Mouse (Mus musculus): ENCODE data around the gene Clic1. TPM values are rescaled to one million over a fixed set of nuclear protein-coding genes. Genes with fewer than 3 reads are reported as not detected.

The Clic1 gene
- polyA plus RNA-seq, 1 experiment = 6.0 TPM

DNA sequence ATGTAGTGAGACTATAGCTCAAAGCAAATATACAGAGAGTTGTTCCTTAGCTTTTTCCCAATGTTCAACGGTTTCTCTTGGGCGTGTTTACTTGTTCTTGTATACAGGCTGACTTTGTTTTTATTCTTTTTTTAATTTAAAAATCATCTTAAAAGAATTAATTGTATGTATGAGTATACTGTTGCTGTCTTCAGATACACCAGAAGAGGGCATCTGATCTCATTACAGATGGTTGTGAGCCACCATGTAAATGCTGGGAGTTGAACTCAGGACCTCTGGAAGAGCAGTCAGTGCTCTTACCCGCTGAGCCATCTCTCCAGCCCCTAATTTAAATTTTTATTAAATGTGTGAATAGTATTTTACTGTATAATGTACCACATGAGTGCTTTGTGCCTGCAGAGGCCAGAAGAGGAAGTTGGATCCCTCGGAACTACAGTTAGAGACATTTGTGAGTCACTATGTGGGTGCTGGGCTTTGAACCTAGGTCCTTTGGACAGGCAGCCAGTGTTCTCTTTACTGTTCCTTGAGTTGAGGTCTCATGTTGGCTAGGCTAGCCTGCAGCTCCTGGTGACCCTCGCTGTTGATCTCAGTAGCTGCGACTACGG is 42.3 kb upstream of the Clic1 start:
- Histone ChIP-seq H3K4me3 (replicated peaks) (no peak overlapping the region), H3K36me3 (ENCODE audit: control insufficient read depth) (peaks cover 87% of the 10 kb centered on the region)
- TF ChIP-seq GATA1 (IDR thresholded peaks at IDR 0.05; ENCODE audit: low read length) = no peak
- TF ChIP-seq TAL1 (IDR thresholded peaks at IDR 0.05; ENCODE audit: low read length) = no peak

DNA sequence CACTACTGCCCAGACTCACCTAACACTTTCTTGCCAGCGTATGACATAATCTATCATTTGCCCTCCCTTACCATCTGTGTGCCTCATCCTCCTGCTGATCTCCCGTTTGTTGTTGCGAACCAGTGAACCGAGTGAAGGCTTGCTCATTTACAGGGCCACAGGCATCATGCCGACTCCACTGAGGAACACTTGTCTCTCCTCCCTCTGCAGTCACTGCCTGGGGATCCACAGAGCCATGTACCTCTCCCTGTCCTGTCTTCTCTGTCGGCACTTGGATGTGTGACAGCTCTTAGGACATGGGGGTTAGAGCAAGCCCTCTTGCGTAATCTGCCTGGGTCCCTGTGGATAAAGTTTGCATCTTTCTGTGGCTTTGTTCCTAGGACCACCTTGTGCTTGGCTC is 40.2 kb upstream of the Clic1 start:
- Histone ChIP-seq H3K4me3 (replicated peaks) (no peak overlapping the region), H3K4me1 (ENCODE audit: control insufficient read depth) (peaks cover 7% of the 10 kb centered on the region), H3K9me3 (ENCODE audit: control insufficient read depth, low read length) (no peaks in the 10 kb centered on the region), H3K27me3 (ENCODE audit: control insufficient read depth) (no peaks in the 10 kb centered on the region), H3K36me3 (ENCODE audit: control insufficient read depth) (peaks cover 95% of the 10 kb centered on the region)
- TF ChIP-seq GATA1 (IDR thresholded peaks at IDR 0.05; ENCODE audit: low read length) = no peak
- TF ChIP-seq TAL1 (IDR thresholded peaks at IDR 0.05; ENCODE audit: low read length) = no peak

More for the DNA sequence above, 42.3 kb upstream of the Clic1 start:
- peaks cover 26% of the 10 kb centered on the region for H3K4me1 ChIP-seq (ENCODE audit: control insufficient read depth)
- no peaks in the 10 kb centered on the region for H3K9me3 ChIP-seq (ENCODE audit: control insufficient read depth, low read length)
- no peaks in the 10 kb centered on the region for H3K27me3 ChIP-seq (ENCODE audit: control insufficient read depth)

DNA sequence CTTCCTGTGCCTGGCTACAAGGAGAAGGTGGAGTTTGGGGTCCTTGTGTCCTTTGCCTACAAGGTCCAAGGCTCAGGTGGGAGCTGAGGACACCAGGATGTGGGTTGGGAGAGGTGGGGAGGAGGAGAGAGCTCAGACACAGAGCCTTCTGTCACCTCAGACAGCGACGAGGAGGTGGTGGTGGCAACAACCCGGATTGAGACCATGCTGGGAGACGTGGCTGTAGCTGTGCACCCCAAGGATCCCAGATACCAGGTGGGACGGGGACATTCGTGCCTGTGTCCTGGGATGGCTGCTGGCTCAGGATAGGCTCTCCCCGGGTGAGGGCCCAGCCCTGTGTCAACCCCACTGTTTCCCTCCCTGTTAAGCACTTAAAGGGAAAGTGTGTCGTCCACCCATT is 38.3 kb upstream of the Clic1 start:
- peaks cover 9% of the 10 kb centered on the region for H3K4me1 ChIP-seq (ENCODE audit: control insufficient read depth)
- H3K27me3 ChIP-seq (ENCODE audit: control insufficient read depth) = no peaks in the 10 kb centered on the region
- no peaks in the 10 kb centered on the region for H3K9me3 ChIP-seq (ENCODE audit: control insufficient read depth, low read length)
- no peak for TF ChIP-seq GATA1 (IDR thresholded peaks at IDR 0.05; ENCODE audit: low read length)
- TF ChIP-seq TAL1 (IDR thresholded peaks at IDR 0.05; ENCODE audit: low read length) = no peak
- no peak overlapping the region for H3K4me3 ChIP-seq (replicated peaks)
- H3K36me3 ChIP-seq (ENCODE audit: control insufficient read depth) = peaks cover 97% of the 10 kb centered on the region

DNA sequence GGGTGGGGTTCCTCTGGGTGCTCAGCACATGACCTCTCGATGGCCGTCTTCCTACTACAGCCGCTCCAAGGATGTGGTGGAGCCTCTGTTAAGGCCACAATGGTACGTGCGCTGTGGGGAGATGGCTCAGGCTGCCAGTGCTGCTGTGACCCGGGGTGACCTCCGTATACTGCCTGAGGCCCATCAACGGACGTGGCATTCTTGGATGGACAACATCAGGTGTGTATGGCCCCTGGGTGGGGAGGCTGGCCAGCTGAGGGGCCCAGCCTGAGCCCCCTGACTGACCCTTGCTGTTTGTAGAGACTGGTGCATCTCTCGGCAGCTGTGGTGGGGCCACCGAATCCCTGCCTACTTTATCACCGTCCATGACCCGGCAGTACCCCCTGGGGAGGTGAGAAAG is 37.3 kb upstream of the Clic1 start:
- H3K4me3 ChIP-seq (replicated peaks) = no peak overlapping the region
- peaks cover 96% of the 10 kb centered on the region for H3K36me3 ChIP-seq (ENCODE audit: control insufficient read depth)
- TF ChIP-seq TAL1 (IDR thresholded peaks at IDR 0.05; ENCODE audit: low read length) (no peak), GATA1 (IDR thresholded peaks at IDR 0.05; ENCODE audit: low read length) (no peak)
- no peaks in the 10 kb centered on the region for H3K9me3 ChIP-seq (ENCODE audit: control insufficient read depth, low read length)
- peaks cover 17% of the 10 kb centered on the region for H3K4me1 ChIP-seq (ENCODE audit: control insufficient read depth)
- H3K27me3 ChIP-seq (ENCODE audit: control insufficient read depth) = no peaks in the 10 kb centered on the region

DNA sequence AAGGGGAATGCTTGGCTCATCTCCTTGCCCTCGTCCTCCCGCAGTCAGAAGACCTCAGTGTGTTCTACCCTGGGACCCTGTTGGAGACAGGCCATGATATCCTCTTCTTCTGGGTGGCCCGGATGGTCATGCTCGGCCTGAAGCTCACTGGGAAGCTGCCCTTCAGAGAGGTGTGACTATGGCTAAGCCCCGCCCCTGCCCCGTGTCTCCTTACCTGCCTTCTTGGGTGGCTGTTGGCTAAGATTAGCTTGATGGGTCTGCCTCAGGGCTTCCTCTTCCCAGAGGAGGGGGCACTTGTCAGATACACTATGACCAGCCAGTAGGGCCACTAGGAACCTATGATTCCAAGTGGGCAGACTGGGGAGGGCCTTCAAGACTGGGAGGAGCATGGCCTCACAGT is 36.5 kb upstream of the Clic1 start:
- Histone ChIP-seq H3K4me1 (ENCODE audit: control insufficient read depth) (peaks cover 21% of the 10 kb centered on the region), H3K27me3 (ENCODE audit: control insufficient read depth) (no peaks in the 10 kb centered on the region), H3K9me3 (ENCODE audit: control insufficient read depth, low read length) (no peaks in the 10 kb centered on the region), H3K4me3 (replicated peaks) (no peak overlapping the region), H3K36me3 (ENCODE audit: control insufficient read depth) (peaks cover 88% of the 10 kb centered on the region)
- TF ChIP-seq GATA1 (IDR thresholded peaks at IDR 0.05; ENCODE audit: low read length) (no peak), TAL1 (IDR thresholded peaks at IDR 0.05; ENCODE audit: low read length) (no peak)

DNA sequence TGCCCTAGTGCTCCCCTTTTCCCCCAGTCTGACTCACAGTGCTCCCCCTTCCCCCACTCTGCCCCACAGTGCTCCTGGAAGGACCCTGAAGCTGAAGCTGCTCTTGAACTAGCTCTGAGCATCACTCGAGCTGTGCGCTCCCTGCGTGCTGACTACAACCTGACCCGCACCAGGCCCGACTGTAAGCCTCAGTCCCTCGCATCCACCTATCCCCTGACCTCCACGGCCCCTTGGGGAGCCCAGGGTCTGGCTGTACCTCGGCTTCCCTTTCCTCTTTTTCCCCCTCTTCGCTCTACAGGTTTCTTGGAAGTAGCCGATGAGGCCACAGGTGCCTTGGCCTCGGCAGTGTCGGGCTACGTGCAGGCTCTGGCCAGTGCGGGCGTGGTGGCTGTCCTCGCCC is 34.5 kb upstream of the Clic1 start:
- no peak overlapping the region for H3K4me3 ChIP-seq (replicated peaks)
- no peak for TF ChIP-seq GATA1 (IDR thresholded peaks at IDR 0.05; ENCODE audit: low read length)
- TF ChIP-seq TAL1 (IDR thresholded peaks at IDR 0.05; ENCODE audit: low read length) = no peak
- no peaks in the 10 kb centered on the region for H3K9me3 ChIP-seq (ENCODE audit: control insufficient read depth, low read length)
- peaks cover 69% of the 10 kb centered on the region for H3K36me3 ChIP-seq (ENCODE audit: control insufficient read depth)
- H3K4me1 ChIP-seq (ENCODE audit: control insufficient read depth) = peaks cover 24% of the 10 kb centered on the region
- no peaks in the 10 kb centered on the region for H3K27me3 ChIP-seq (ENCODE audit: control insufficient read depth)

DNA sequence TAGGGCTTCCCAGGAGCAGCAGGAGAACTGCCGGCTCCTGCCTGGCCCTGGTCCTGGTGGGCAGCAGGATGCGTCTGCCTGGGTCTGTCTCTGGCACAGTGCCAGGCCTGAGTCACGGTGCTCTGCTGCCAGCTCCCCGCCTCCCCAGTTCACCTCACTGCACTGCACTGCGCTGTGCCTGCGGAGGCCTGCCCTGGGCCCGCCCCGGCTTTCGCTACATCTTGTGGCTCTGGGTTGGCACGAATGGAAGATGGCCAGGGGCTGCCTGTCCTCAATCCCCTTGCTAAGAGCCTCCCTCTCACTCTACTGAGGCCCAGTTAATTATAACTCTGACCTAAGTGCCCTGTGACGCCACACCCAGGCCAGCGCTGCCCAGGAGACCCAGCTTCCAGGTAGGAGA is 33.4 kb upstream of the Clic1 start, which contains the start of gene Vwa7:
TSS of gene Vwa7 (plus strand) at position 204 of the 400 bp plus-strand sequence.
- Histone ChIP-seq H3K27me3 (ENCODE audit: control insufficient read depth) (no peaks in the 10 kb centered on the region), H3K4me3 (replicated peaks) (no peak within 1 kb of the TSS), H3K36me3 (ENCODE audit: control insufficient read depth) (peaks cover 58% of the 10 kb centered on the region), H3K9me3 (ENCODE audit: control insufficient read depth, low read length) (no peaks in the 10 kb centered on the region), H3K4me1 (ENCODE audit: control insufficient read depth) (peaks cover 34% of the 10 kb centered on the region)
- no peak for TF ChIP-seq GATA1 (IDR thresholded peaks at IDR 0.05; ENCODE audit: low read length)

DNA sequence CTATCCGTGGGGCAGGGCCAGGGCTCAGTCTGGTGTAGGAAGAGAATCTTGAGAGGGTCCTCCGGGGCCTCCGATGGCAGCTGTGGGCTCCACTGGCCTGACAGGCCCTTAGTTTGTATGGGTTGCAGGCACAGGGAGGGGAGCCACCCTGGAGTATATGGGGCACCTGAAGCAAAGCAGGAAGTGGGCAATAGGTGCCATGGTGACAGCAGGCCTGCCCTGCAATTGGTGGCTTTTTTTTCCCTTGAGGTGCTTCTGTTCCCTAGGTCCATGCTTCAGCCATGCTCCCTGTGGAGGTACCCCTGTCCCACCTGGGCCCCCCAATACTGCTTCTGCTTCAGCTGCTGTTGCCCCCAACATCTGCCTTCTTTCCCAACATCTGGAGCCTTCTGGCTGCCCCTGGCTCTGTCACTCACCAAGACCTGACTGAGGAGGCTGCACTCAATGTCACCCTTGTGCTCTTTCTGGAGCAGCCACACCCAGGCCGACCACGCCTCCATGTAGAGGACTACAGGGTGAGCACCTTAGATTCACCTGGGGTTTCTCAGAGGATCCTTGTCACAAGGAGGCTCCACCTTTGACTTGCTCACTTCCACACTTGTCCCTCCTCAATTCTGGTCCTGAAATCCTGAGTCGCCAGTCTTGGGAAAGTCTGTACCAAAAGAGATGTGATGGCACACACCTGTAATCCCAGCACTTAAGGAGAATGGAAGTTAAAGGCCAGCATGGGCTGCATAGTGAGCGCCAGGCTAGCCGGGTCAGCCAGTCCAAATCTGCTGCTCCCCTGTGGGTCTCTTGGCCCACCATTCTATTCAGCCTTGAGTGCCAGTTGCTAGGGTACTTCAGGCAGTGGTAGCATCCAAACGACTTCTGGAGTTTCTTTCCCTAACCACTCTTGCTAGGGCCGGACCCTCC is 32.7 kb upstream of the Clic1 start:
- no peak for TF ChIP-seq GATA1 (IDR thresholded peaks at IDR 0.05; ENCODE audit: low read length)
- TF ChIP-seq TAL1 (IDR thresholded peaks at IDR 0.05; ENCODE audit: low read length) = no peak
- Histone ChIP-seq H3K4me1 (ENCODE audit: control insufficient read depth) (peaks cover 41% of the 10 kb centered on the region), H3K36me3 (ENCODE audit: control insufficient read depth) (peaks cover 51% of the 10 kb centered on the region), H3K27me3 (ENCODE audit: control insufficient read depth) (no peaks in the 10 kb centered on the region), H3K4me3 (replicated peaks) (no peak overlapping the region), H3K9me3 (ENCODE audit: control insufficient read depth, low read length) (no peaks in the 10 kb centered on the region)

DNA sequence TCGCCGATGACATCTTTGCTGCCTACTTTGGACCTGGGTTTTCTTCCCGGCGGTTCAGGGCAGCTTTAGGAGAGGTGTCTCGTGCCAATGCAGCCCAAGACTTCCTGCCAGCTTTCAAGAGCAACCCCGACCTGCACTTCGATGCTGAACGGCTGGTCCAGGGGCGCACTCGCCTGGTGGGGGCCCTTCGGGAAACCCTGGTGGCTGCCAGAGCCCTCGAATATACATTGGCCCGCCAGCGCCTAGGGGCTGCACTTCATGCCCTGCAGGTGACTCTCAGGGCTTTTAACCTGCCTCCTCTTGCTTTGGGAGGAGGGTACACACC is 32.1 kb upstream of the Clic1 start:
- Histone ChIP-seq H3K9me3 (ENCODE audit: control insufficient read depth, low read length) (no peaks in the 10 kb centered on the region), H3K36me3 (ENCODE audit: control insufficient read depth) (peaks cover 45% of the 10 kb centered on the region), H3K4me1 (ENCODE audit: control insufficient read depth) (peaks cover 47% of the 10 kb centered on the region), H3K4me3 (replicated peaks) (no peak overlapping the region), H3K27me3 (ENCODE audit: control insufficient read depth) (no peaks in the 10 kb centered on the region)
- TF ChIP-seq GATA1 (IDR thresholded peaks at IDR 0.05; ENCODE audit: low read length) = no peak
- no peak for TF ChIP-seq TAL1 (IDR thresholded peaks at IDR 0.05; ENCODE audit: low read length)
